Mouse (Mus musculus): Measurements from ENCODE around the gene Sqstm1. TPM values are rescaled to one million over a fixed set of nuclear protein-coding genes. Genes with fewer than 3 reads are reported as not detected.

The Sqstm1 gene
- total and polyA plus RNA-seq, 3 experiments = 187 to 223 TPM; not detected in 1

DNA sequence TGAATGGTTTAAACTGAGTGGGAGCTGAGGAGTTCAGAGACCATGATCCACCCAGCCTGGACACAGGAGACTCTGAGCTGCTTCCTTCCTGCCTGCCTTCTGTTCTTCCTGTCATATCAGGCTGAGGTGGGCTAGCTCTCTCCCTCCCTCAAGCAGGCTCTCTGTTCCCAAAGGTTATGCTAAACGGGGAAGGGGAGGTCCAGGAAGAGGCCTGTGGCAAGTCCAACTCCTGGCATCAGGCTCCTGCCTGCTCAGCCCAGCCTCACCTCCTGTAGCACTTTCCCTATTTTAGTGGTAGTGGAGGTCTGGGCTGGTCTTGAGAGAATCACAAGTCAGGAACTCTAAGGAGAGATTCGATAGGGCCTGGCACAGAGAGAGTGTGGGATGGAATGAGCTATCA, 15.8 kb upstream of the Sqstm1 start:
- Histone ChIP-seq H3K36me3 (ENCODE audit: control insufficient read depth in 1 of 2, insufficient read depth in 2 of 2, low read length in 2 of 2) (peaks cover under 1 to 12% of the 10 kb centered on the region in 2 experiments; a peak in 2 of 4 replicates), H3K79me2 (ENCODE audit: control insufficient read depth, insufficient read depth, low read length, poor library complexity) (peaks cover 12% of the 10 kb centered on the region), H3K9ac (ENCODE audit: control insufficient read depth, low read depth, low read length, poor library complexity, severe bottlenecking) (peak overlapping the region; percentile 87), H3K27me3 (ENCODE audit: control insufficient read depth in 1 of 2, insufficient read depth in 2 of 2, low read length in 2 of 2) (no peaks in the 10 kb centered on the region), H3K9me3 (replicated peaks; ENCODE audit: insufficient read depth, low read length) (no peaks in the 10 kb centered on the region), H3K27ac (ENCODE audit: control insufficient read depth, low read depth, low read length) (no peak overlapping the region), H3K4me3 (ENCODE audit: control insufficient read depth in 1 of 2, insufficient read depth in 1 of 2, low read depth in 2 of 2, low read length in 2 of 2) (peak overlapping the region; percentile 81 to 91), H3K4me1 (ENCODE audit: control insufficient read depth in 1 of 2, insufficient read depth in 2 of 2, low read length in 2 of 2) (peaks cover 6 to 21% of the 10 kb centered on the region in 2 experiments; a peak in 3 of 4 replicates)
- TF ChIP-seq JUND (IDR thresholded peaks at IDR 0.05; ENCODE audit: low read depth, low read length) = no peak
- no peak for TF ChIP-seq RCOR1 (IDR thresholded peaks at IDR 0.05; ENCODE audit: low read depth, low read length)
- no peak for TF ChIP-seq MEF2A (IDR thresholded peaks at IDR 0.05; ENCODE audit: extremely low read depth, insufficient replicate concordance, low read depth, low read length, poor library complexity, severe bottlenecking)
- no peak for TF ChIP-seq MAFK (IDR thresholded peaks at IDR 0.05; ENCODE audit: borderline replicate concordance, low read depth, low read length)
- TF ChIP-seq CHD2 (IDR thresholded peaks at IDR 0.05; ENCODE audit: low read length) = no peak
- TF ChIP-seq TAL1 (IDR thresholded peaks at IDR 0.05; ENCODE audit: low read length) = no peak
- TF ChIP-seq NELFE (IDR thresholded peaks at IDR 0.05; ENCODE audit: low read depth, low read length) = no peak
- no peak for TF ChIP-seq GATA1 (IDR thresholded peaks at IDR 0.05; ENCODE audit: low read depth, low read length)
- no peak for TF ChIP-seq NRF1 (IDR thresholded peaks at IDR 0.05; ENCODE audit: insufficient read depth, low read depth, low read length, poor library complexity, severe bottlenecking)
- no peak for TF ChIP-seq RAD21 (IDR thresholded peaks at IDR 0.05; ENCODE audit: low read depth, low read length)
- TF ChIP-seq MAZ (IDR thresholded peaks at IDR 0.05; ENCODE audit: low read depth, low read length) = no peak
- TF ChIP-seq POLR2AphosphoS5 (IDR thresholded peaks at IDR 0.05; ENCODE audit: borderline replicate concordance, low read depth, low read length) = no peak
- TF ChIP-seq SMC3 (IDR thresholded peaks at IDR 0.05; ENCODE audit: low read depth, low read length) = no peak
- no peak for TF ChIP-seq GABPA (IDR thresholded peaks at IDR 0.05; ENCODE audit: low read depth, low read length)
- TF ChIP-seq SIN3A (IDR thresholded peaks at IDR 0.05; ENCODE audit: low read length) = no peak
- peak; percentile 46 for DNase-seq (ENCODE audit: low read depth, low spot score)

DNA sequence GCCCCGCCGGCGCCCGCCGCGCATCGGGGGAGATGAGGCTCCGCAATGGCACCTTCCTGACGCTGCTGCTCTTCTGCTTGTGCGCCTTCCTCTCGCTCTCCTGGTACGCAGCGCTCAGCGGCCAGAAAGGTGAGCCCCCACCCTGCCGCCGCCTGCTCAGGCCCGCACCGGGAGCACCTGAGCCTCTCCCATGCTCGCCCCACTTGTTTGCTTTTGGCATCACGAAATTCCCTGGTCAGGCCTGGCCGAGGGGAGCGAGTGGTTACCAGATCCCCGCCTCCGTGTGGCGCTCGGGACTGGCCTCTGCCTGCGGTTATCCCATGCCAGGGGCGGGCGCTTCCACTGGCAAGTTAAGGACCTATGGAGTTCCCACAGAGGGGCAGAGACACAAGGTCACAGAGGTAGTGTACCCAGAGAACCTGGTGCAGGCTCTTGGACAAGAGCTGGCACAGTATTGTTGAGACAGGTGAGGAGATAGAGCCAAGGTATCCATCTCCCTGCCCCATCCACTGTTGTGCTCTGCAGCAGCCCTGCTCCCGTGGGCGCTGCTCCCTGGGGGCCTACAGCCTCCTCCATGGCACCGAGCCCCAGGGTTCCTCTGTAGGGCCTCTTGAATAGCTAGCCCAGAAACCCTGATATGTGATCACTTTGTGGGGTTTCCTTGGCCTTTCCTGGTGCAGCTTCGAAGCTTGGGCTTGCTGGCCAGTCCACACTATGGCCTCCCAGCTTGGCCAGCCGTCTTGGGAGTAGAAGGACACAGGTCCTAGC, 15.2 kb upstream of the Sqstm1 start:
- Histone ChIP-seq H3K27ac (ENCODE audit: control insufficient read depth, low read depth, low read length) (peak overlapping the region; percentile 42), H3K9me3 (replicated peaks; ENCODE audit: insufficient read depth, low read length) (no peaks in the 10 kb centered on the region), H3K79me2 (ENCODE audit: control insufficient read depth, insufficient read depth, low read length, poor library complexity) (peaks cover 12% of the 10 kb centered on the region), H3K9ac (ENCODE audit: control insufficient read depth, low read depth, low read length, poor library complexity, severe bottlenecking) (peak overlapping the region; percentile 87), H3K27me3 (ENCODE audit: control insufficient read depth in 1 of 2, insufficient read depth in 2 of 2, low read length in 2 of 2) (no peaks in the 10 kb centered on the region), H3K4me3 (ENCODE audit: control insufficient read depth in 1 of 2, insufficient read depth in 1 of 2, low read depth in 2 of 2, low read length in 2 of 2) (peak overlapping the region; percentile 81 to 91), H3K4me1 (ENCODE audit: control insufficient read depth in 1 of 2, insufficient read depth in 2 of 2, low read length in 2 of 2) (peaks cover 6 to 21% of the 10 kb centered on the region in 2 experiments; a peak in 3 of 4 replicates), H3K36me3 (ENCODE audit: control insufficient read depth in 1 of 2, insufficient read depth in 2 of 2, low read length in 2 of 2) (peaks cover 0 to 12% of the 10 kb centered on the region in 2 experiments; a peak in 2 of 4 replicates)
- peak; percentile 69 for DNase-seq (ENCODE audit: low read depth, low spot score)
- TF ChIP-seq MAFK (IDR thresholded peaks at IDR 0.05; ENCODE audit: borderline replicate concordance, low read depth, low read length) (no peak), RCOR1 (IDR thresholded peaks at IDR 0.05; ENCODE audit: low read depth, low read length) (no peak), ETS1 (IDR thresholded peaks at IDR 0.05; ENCODE audit: low read depth, low read length) (no peak), MYC (IDR thresholded peaks at IDR 0.05; ENCODE audit: low read depth, low read length) (no peak), NELFE (IDR thresholded peaks at IDR 0.05; ENCODE audit: low read depth, low read length) (no peak; the same call in 1 of the 2 replicates), JUND (IDR thresholded peaks at IDR 0.05; ENCODE audit: low read depth, low read length) (no peak), UBTF (IDR thresholded peaks at IDR 0.05; ENCODE audit: borderline replicate concordance, insufficient read depth, low read depth, low read length) (peak; percentile 61; the same call in 1 of the 2 replicates), ELF1 (IDR thresholded peaks at IDR 0.05; ENCODE audit: low read depth, low read length) (no peak), POLR2AphosphoS2 (IDR thresholded peaks at IDR 0.05; ENCODE audit: low read length) (no peak), TAL1 (IDR thresholded peaks at IDR 0.05; ENCODE audit: low read length) (no peak), NRF1 (IDR thresholded peaks at IDR 0.05; ENCODE audit: insufficient read depth, low read depth, low read length, poor library complexity, severe bottlenecking) (no peak), KAT2A (conservative IDR thresholded peaks at IDR 0.05; ENCODE audit: low read depth, low read length) (no peak), MEF2A (IDR thresholded peaks at IDR 0.05; ENCODE audit: extremely low read depth, insufficient replicate concordance, low read depth, low read length, poor library complexity, severe bottlenecking) (no peak), TCF12 (IDR thresholded peaks at IDR 0.05; ENCODE audit: low read depth, low read length) (no peak), E2F4 (IDR thresholded peaks at IDR 0.05; ENCODE audit: borderline replicate concordance, low read depth, low read length) (no peak), CTCF (IDR thresholded peaks at IDR 0.05 in 2 of 3, conservative IDR thresholded peaks at IDR 0.05 in 1 of 3; ENCODE audit: control insufficient read depth in 1 of 3, insufficient read depth in 1 of 3, low read depth in 2 of 3, low read length in 3 of 3, poor library complexity in 1 of 3, severe bottlenecking in 1 of 3) (no peak), EP300 (IDR thresholded peaks at IDR 0.05; ENCODE audit: low read depth in 1 of 2, low read length in 2 of 2) (no peak), POLR2A (IDR thresholded peaks at IDR 0.05; ENCODE audit: control insufficient read depth in 1 of 2, insufficient read depth in 1 of 2, low read depth in 1 of 2, low read length in 2 of 2, poor library complexity in 1 of 2) (no peak), BHLHE40 (IDR thresholded peaks at IDR 0.05; ENCODE audit: borderline replicate concordance, low read depth, low read length) (no peak), RAD21 (IDR thresholded peaks at IDR 0.05; ENCODE audit: low read depth, low read length) (no peak), MAZ (IDR thresholded peaks at IDR 0.05; ENCODE audit: low read depth, low read length) (0 out of 2 replicates have a peak, but pooled peaks have one; percentile 13)

Data from MEL (cell line).